Mouse (Mus musculus) G1E-ER4 (cell line): Measurements from ENCODE around the gene Borcs7. TPM values are rescaled to one million over a fixed set of nuclear protein-coding genes. Genes with fewer than 3 reads are reported as not detected.

ENCODE experiments used
- GATA1 ChIP-seq: IDR thresholded peaks from one replicate; pipeline ENCODE4 v1.8.0; 2012; ENCODE audit warnings: low read length, inconsistent platforms
- polyA plus RNA-seq: library from polyadenylated mRNA; stranded (reverse); fragments of >175 nt; gene quantifications from 2 replicates; pipeline ENCODE4 v1.2.3, GENCODE M21; 2012

Borcs7 gene
- polyA plus RNA-seq: 1.3 and 1.4 TPM in 2 replicates

GRCm38 (mm10) chr19:46689460-46690372 lies at the start of gene Borcs7:
TSS of gene Borcs7 (plus strand) at chr19:46689906.
- no peak for TF ChIP-seq GATA1

GRCm38 (mm10) chr19:46640780-46641179 lies 48.9 kb upstream of the Borcs7 start:
- TF ChIP-seq GATA1: no peak

- no peak for TF ChIP-seq GATA1
Measured at GRCm38 (mm10) chr19:46641420-46642085, 48.2 kb upstream of the Borcs7 start.

DNA sequence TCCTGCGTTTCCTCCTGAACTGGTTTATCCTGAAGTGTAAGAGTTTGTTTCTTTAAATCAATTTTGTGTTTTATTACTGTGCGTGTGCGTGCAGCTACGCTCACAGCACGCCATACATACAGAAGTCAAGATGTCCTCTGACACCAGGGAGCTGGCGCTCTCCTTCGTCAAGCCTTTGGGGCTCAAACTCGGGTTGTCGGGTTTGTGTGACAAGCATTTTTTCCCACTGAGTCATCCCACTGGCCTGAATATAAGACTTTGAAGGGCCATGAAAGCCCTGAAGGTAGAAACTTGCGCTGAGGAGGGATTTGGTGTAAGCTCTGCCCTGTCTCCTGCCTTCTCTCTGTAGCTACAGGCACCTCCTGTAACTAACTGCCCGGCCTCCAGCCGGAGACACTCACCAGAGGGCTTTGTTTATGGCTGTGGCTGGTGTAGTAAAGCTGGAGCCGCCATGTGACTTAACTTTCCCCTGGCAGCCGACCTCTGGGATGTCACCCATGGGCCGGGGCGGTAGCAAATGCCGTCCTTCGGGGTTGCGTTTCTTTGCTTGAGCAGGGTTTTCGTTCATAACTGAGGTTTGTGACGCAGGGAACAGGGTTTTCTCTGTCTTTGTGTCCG lies 47.5 kb upstream of the Borcs7 start:
- TF ChIP-seq GATA1: no peak

DNA sequence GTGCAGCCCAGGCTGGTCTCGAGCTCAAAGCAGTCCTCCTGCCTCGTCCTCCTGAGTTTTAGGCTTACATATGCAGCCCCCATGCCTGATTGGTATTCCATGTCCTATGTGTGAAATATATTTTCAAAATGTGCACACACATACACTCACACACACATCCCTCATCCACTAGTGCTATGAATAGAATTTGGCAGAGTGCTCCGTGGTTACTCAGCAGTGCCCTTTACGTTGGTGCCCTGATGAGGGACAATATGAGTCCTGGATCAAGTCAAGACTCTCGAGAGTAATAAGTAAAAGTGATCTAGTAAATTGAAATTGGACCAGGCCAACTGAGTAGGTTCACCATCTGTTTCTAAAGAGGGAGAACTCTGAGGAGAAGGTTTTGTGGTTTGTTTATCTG lies 46.5 kb upstream of the Borcs7 start:
- TF ChIP-seq GATA1: no peak

- TF ChIP-seq GATA1: no peak
Measured at GRCm38 (mm10) chr19:46644343-46644792, 45.3 kb upstream of the Borcs7 start.

- no peak for TF ChIP-seq GATA1
Measured at GRCm38 (mm10) chr19:46644793-46645602, 44.7 kb upstream of the Borcs7 start.

GRCm38 (mm10) chr19:46646041-46646481 lies 43.6 kb upstream of the Borcs7 start:
- TF ChIP-seq GATA1: no peak

GRCm38 (mm10) chr19:46647254-46647653 lies 42.5 kb upstream of the Borcs7 start:
- TF ChIP-seq GATA1: no peak

DNA sequence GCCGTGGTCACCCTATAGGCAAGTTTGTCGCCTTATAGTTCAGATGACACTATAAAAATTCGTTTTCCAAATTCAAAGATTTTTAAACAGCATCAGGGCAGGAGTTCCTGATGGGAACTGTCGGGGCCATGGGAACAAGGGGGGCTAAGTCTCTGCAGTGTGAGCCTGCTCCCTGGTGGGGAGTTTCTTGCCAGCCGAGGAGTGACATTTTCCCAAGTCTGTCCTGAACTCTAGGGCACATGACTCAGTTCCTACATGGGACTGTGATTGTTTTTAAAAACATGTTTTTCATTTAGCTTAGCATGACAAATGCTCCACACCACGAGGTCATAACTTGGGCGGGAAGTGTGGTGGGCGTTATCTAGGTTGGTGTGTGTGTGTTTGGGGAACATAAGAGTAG lies 41.9 kb upstream of the Borcs7 start:
- no peak for TF ChIP-seq GATA1

DNA sequence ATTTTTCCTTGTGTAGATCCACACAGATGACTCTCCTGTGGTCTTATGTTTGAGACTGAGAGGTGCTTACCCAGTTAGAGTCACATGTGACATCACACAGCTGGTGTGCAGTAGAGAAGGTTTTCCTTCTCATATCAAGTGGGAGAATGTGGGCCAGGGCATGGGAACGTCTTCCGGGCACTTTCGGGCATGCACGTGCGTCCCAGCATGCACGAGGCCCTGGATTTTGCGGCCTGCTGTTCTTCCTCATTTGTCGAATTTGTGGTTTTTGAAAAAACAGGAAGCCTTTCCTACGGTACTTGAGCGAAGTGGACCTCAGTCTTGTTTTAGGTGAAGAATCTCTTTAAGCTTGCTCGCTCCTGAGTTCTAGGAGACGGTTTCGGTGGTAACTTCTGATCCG lies 41.1 kb upstream of the Borcs7 start:
- no peak for TF ChIP-seq GATA1

DNA sequence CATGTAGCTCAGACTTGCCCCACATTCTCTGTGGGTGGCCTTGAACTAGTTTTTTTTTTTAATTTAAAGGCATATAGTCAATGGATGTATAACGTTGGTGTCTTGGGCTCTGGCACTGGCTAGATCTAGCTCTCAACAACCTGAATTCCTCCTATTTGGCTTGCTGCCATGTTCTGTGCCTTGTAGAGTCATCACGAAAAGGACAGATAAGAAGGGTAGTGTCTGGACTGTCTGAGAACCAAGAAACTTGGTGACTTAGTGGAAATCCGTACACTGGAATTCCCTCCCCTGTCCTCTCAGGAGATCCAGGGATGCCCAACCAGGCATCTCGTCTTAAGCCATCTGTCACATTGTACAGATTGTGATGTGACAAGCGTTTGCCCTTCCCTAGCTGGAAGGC lies 36.5 kb upstream of the Borcs7 start:
- TF ChIP-seq GATA1: no peak

DNA sequence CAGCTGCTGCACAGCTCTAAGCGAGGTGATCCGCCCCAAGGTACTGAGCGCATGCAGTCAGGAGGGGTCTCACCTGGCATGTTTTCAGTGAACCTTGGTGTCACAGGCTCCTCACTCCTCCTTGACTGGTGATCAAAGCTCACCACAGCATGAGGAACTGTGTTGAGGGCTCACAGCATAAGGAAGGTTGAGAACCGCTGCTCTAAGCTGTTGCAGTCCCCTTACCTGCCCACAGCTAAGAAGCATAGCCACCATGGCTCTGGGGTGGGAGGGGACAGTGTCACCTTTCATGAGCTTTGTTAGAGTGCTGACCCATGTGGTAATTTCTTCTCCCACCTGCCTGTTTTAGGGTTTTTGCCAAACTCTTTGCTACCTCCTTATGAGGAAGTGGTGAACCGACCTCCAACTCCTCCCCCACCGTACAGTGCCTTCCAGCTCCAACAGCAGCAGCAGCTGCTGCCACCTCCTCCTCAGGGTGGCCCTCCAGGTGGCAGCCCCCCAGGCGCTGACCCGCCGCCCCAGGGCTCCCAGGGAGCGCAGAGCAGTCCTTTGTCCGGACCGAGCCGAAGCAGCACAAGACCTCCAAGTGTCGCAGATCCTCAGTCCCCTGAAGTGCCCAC lies 36.0 kb upstream of the Borcs7 start:
- no peak for TF ChIP-seq GATA1

GRCm38 (mm10) chr19:46655626-46656025 lies 34.1 kb upstream of the Borcs7 start:
- no peak for TF ChIP-seq GATA1
